Mouse (Mus musculus): ENCODE results near the gene D430042O09Rik. TPM values are rescaled to one million over a fixed set of nuclear protein-coding genes. Genes with fewer than 3 reads are reported as not detected.

D430042O09Rik gene
- polyA plus RNA-seq, 1 experiment from 2014 or later = 9.7 TPM

DNA sequence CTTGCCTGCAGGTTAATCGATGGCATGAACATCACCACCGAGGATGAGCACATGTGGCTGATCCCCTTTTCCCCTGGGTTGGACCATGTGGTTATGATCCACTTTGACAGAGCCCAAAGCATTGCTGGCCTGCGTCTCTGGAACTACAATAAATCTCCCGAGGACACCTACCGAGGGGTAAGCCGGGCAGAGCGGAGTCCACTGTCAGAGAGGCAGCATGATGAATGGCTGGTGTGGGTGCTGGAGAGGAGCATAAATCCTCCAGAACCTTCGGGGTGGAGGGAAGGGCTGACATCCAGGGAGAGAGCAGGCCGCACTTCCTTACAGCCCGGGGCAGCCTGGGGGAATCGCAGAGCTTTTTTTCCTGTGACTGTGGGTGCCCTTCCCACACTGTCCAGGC is 157.5 kb downstream of the D430042O09Rik start:
- 15% methylated on average over 11 of the region's 11 CpGs for WGBS
- ATAC-seq (ENCODE audit: low FRiP score, low read depth) = peak; percentile 63
- H3K9ac ChIP-seq = 0 out of 2 replicates have a peak overlapping the region, but pooled peaks have one; percentile 17
- no peaks in the 10 kb centered on the region for H3K27me3 ChIP-seq (replicated peaks)
- H3K36me3 ChIP-seq = peaks cover 5% of the 10 kb centered on the region; the same call in 1 of the 2 replicates
- H3K4me1 ChIP-seq = peaks cover 23% of the 10 kb centered on the region
- no peak overlapping the region for H3K4me3 ChIP-seq
- no peaks in the 10 kb centered on the region for H3K9me3 ChIP-seq
- H3K27ac ChIP-seq = peak overlapping the region; percentile 38
- no peak overlapping the region for H3K4me2 ChIP-seq (replicated peaks)

DNA sequence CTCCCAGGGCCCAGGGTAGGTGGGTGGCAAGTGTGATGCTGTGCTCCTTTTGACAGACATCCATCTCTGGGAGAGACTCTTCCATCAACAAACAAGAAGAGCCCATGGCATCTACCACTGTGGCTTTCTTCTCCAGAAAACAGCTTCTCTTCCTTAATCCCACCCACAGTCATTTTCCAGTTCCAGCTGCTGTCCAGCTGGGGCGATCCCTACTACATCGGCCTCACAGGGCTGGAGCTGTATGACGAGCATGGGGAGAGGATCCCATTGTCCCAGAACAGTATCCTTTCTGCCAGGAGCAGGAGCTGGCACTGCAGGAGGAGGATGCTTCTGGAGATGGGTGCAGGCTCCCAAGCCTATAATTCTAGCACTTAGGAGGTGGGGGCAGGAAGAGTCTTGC is 160.9 kb downstream of the D430042O09Rik start:
- Histone ChIP-seq H3K9me3 (no peaks in the 10 kb centered on the region), H3K27me3 (replicated peaks) (no peaks in the 10 kb centered on the region), H3K4me3 (no peak overlapping the region), H3K27ac (no peak overlapping the region), H3K36me3 (0 out of 2 replicates have a peak, but pooled peaks cover 5% of the 10 kb centered on the region), H3K9ac (no peak overlapping the region), H3K4me2 (replicated peaks) (no peak overlapping the region), H3K4me1 (peaks cover 48% of the 10 kb centered on the region)
- WGBS = 77% methylated on average over 3 of the region's 3 CpGs
- ATAC-seq (ENCODE audit: low FRiP score, low read depth) = no peak

DNA sequence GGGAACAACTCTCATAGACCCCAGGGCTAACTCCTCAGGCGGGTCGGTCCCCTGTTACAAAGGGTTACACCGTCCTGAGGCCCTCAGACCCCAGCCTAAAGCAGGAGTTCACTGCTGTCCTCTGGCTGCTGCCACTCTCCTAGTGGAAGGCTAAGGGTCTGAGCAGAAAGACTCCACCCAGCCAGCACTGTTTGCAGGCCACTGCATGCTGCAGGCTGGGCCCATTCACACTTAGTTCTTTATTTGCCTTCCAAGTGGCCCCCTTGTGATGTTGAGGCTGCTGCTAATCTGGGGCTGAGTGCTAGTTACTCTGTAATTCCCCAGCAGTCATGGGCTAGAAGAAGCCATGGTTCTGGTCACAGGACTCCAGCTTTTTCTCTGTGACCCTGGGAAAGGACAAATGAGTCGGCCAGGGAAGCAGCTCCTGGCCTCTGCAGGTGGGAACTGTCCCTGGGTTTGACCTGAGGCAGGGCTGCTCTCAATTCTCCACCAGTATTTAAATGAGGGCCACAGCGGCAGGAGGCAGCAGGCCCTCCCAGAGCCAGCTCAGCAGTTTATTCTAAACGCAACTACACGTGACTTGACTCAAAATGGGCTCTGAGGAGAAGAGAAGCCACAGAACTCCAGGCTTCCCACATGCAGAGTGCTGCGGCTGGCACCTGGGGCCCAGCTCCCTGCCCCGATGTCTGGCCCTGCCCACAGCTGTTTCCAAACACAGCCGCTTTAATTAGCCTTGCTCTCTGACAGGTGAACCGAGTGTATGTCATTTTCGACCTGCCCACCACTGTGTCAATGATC is 163.9 kb downstream of the D430042O09Rik start:
- Histone ChIP-seq H3K36me3 (0 out of 2 replicates have a peak, but pooled peaks cover 5% of the 10 kb centered on the region), H3K9ac (no peak overlapping the region), H3K4me3 (no peak overlapping the region), H3K27me3 (replicated peaks) (no peaks in the 10 kb centered on the region), H3K4me2 (replicated peaks) (no peak overlapping the region), H3K4me1 (peaks cover 35% of the 10 kb centered on the region), H3K9me3 (no peaks in the 10 kb centered on the region), H3K27ac (peak overlapping the region; percentile 2)
- peak; percentile 80 for ATAC-seq (ENCODE audit: low FRiP score, low read depth)
- WGBS = 21% methylated on average over 12 of the region's 12 CpGs

DNA sequence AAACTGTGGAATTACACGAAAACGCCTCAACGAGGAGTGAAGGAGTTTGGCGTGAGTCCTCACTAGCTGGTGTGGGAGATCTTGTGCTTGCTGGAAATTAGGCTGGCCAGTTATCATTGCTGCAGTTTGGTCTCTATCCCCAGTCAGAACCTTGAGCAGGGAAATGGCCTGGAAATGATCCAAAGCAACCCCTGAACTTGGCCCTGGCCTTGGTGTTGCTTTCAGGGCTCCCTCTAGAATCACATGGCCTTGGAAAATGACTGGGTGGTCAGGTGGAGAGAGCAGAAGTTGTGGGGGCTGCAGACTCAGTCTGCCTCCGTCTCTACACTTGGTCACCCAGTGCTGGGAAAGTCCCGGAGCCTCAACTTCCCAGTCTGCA is 164.5 kb downstream of the D430042O09Rik start:
- Histone ChIP-seq H3K27ac (peak overlapping the region; percentile 2; the same call in 1 of the 2 replicates), H3K4me3 (no peak overlapping the region), H3K4me1 (peaks cover 35% of the 10 kb centered on the region), H3K9me3 (no peaks in the 10 kb centered on the region), H3K27me3 (replicated peaks) (no peaks in the 10 kb centered on the region), H3K4me2 (replicated peaks) (no peak overlapping the region), H3K9ac (no peak overlapping the region), H3K36me3 (0 out of 2 replicates have a peak, but pooled peaks cover 5% of the 10 kb centered on the region)
- ATAC-seq (ENCODE audit: low FRiP score, low read depth) = peak; percentile 30; the same call in 1 of the 2 replicates
- 53% methylated on average over 6 of the region's 6 CpGs for WGBS

- H3K27me3 ChIP-seq (replicated peaks) = no peaks in the 10 kb centered on the region
- H3K4me2 ChIP-seq (replicated peaks) = no peak overlapping the region
- H3K9ac ChIP-seq = no peak overlapping the region
- WGBS = 73% methylated on average over 3 of the region's 3 CpGs
- no peak overlapping the region for H3K27ac ChIP-seq
- no peak for ATAC-seq (ENCODE audit: low FRiP score, low read depth)
- H3K9me3 ChIP-seq = no peaks in the 10 kb centered on the region
- peaks cover 35% of the 10 kb centered on the region for H3K4me1 ChIP-seq
- no peak overlapping the region for H3K4me3 ChIP-seq
- 0 out of 2 replicates have a peak, but pooled peaks cover 5% of the 10 kb centered on the region for H3K36me3 ChIP-seq
Measured at GRCm38 (mm10) chr7:125872874-125873273, 165.2 kb downstream of the D430042O09Rik start.

- H3K27ac ChIP-seq = no peak overlapping the region
- no peaks in the 10 kb centered on the region for H3K9me3 ChIP-seq
- ATAC-seq (ENCODE audit: low FRiP score, low read depth) = no peak
- no peak overlapping the region for H3K9ac ChIP-seq
- peaks cover 35% of the 10 kb centered on the region for H3K4me1 ChIP-seq
- H3K4me3 ChIP-seq = no peak overlapping the region
- no peaks in the 10 kb centered on the region for H3K27me3 ChIP-seq (replicated peaks)
- WGBS = 89% methylated on average over 6 of the region's 6 CpGs
- H3K4me2 ChIP-seq (replicated peaks) = no peak overlapping the region
- no peaks in the 10 kb centered on the region for H3K36me3 ChIP-seq
Measured at GRCm38 (mm10) chr7:125873971-125874495, 166.3 kb downstream of the D430042O09Rik start.

DNA sequence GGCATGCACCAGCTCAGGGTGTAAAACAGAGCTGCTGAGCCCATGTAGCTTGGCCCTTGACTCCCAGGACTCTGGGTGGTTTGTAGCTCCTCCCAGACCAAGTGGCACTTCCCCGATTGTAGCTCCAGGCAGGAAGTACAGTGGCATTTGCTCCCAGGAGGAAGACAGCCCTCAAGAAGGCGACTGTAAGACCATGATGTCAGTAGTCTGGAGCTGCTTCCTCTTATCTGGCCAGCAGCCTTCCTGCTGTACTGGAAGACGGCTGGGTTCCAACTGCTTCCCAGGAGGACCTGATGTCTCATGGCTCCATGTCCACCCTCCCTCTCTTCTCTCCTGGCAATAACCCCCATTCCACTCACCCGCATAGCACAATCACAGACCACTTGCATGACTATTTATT is 170.4 kb downstream of the D430042O09Rik start:
- H3K27me3 ChIP-seq (replicated peaks) = no peaks in the 10 kb centered on the region
- no peaks in the 10 kb centered on the region for H3K9me3 ChIP-seq
- ATAC-seq (ENCODE audit: low FRiP score, low read depth) = no peak
- H3K27ac ChIP-seq = no peak overlapping the region
- H3K36me3 ChIP-seq = no peaks in the 10 kb centered on the region
- no peak overlapping the region for H3K4me3 ChIP-seq
- WGBS = 70% methylated on average over 4 of the region's 4 CpGs
- H3K9ac ChIP-seq = no peak overlapping the region
- peaks cover 9% of the 10 kb centered on the region; the same call in 1 of the 2 replicates for H3K4me1 ChIP-seq
- H3K4me2 ChIP-seq (replicated peaks) = no peak overlapping the region

DNA sequence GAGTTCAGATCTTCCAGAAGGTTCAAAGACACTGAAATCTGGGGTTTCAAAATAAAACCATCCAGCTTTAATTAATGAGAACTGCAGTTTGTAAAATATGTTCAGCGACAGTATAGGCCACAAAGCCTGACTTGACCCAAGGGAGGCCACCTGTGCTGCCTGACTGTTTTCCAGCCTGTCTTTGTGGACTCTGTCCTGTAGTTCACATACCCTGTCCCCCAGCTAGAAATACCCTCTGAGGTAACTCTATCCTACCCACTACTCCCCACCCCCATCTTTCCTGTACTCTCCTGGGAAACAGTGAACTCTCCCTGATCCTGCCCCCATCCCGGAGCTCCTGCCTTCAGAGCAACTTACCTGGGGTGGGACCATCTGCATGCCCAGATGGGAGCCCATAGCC is 175.5 kb downstream of the D430042O09Rik start:
- Histone ChIP-seq H3K27me3 (replicated peaks) (no peaks in the 10 kb centered on the region), H3K4me3 (no peak overlapping the region), H3K4me2 (replicated peaks) (no peak overlapping the region), H3K4me1 (peaks cover 11% of the 10 kb centered on the region), H3K9ac (no peak overlapping the region), H3K36me3 (no peaks in the 10 kb centered on the region), H3K27ac (no peak overlapping the region), H3K9me3 (no peaks in the 10 kb centered on the region)
- WGBS = 84% methylated on average over 2 of the region's 2 CpGs
- ATAC-seq (ENCODE audit: low FRiP score, low read depth) = no peak

- Histone ChIP-seq H3K9me3 (no peaks in the 10 kb centered on the region), H3K27me3 (replicated peaks) (no peaks in the 10 kb centered on the region), H3K4me1 (peaks cover 13% of the 10 kb centered on the region), H3K36me3 (no peaks in the 10 kb centered on the region), H3K9ac (no peak overlapping the region), H3K4me2 (replicated peaks) (no peak overlapping the region), H3K4me3 (no peak overlapping the region), H3K27ac (no peak overlapping the region)
- ATAC-seq (ENCODE audit: low FRiP score, low read depth) = no peak
- WGBS = 61% methylated on average over 4 of the region's 4 CpGs
Measured at GRCm38 (mm10) chr7:125886116-125886680, 178.5 kb downstream of the D430042O09Rik start.

GRCm38 (mm10) chr7:125887124-125887523 is 179.4 kb downstream of the D430042O09Rik start:
- no peaks in the 10 kb centered on the region for H3K36me3 ChIP-seq
- H3K4me1 ChIP-seq = peaks cover 13% of the 10 kb centered on the region
- no peak for ATAC-seq (ENCODE audit: low FRiP score, low read depth)
- WGBS = 61% methylated on average over 4 of the region's 4 CpGs
- H3K9ac ChIP-seq = no peak overlapping the region
- no peak overlapping the region for H3K4me3 ChIP-seq
- no peaks in the 10 kb centered on the region for H3K9me3 ChIP-seq
- H3K4me2 ChIP-seq (replicated peaks) = no peak overlapping the region
- no peak overlapping the region for H3K27ac ChIP-seq
- H3K27me3 ChIP-seq (replicated peaks) = no peaks in the 10 kb centered on the region

- Histone ChIP-seq H3K4me3 (no peak overlapping the region), H3K27me3 (replicated peaks) (no peaks in the 10 kb centered on the region), H3K9ac (no peak overlapping the region), H3K27ac (no peak overlapping the region), H3K4me2 (replicated peaks) (no peak overlapping the region), H3K4me1 (peaks cover 13% of the 10 kb centered on the region), H3K9me3 (no peaks in the 10 kb centered on the region), H3K36me3 (no peaks in the 10 kb centered on the region)
- ATAC-seq (ENCODE audit: low FRiP score, low read depth) = no peak
- WGBS = 88% methylated on average over 5 of the region's 5 CpGs
Measured at GRCm38 (mm10) chr7:125887761-125888160, 180.1 kb downstream of the D430042O09Rik start.

GRCm38 (mm10) chr7:125888373-125888772 is 180.7 kb downstream of the D430042O09Rik start:
- H3K9ac ChIP-seq = no peak overlapping the region
- H3K27me3 ChIP-seq (replicated peaks) = no peaks in the 10 kb centered on the region
- no peaks in the 10 kb centered on the region for H3K36me3 ChIP-seq
- ATAC-seq (ENCODE audit: low FRiP score, low read depth) = no peak
- H3K4me2 ChIP-seq (replicated peaks) = no peak overlapping the region
- peaks cover 13% of the 10 kb centered on the region for H3K4me1 ChIP-seq
- no peak overlapping the region for H3K4me3 ChIP-seq
- 68% methylated on average over 12 of the region's 12 CpGs for WGBS
- no peak overlapping the region for H3K27ac ChIP-seq
- no peaks in the 10 kb centered on the region for H3K9me3 ChIP-seq

Measured in neural tube, embryonic 12.5 days (tissue).